Mouse (Mus musculus) megakaryocyte, embryonic 14.5 days (primary cell): Measurements from ENCODE around the gene Mtss1l. TPM values are rescaled to one million over a fixed set of nuclear protein-coding genes. Genes with fewer than 3 reads are reported as not detected.

ENCODE experiments used
- H3K27me3 ChIP-seq: replicated peaks from 2 replicates; pipeline ENCODE3; 2012; ENCODE audit warnings: inconsistent platforms
- H3K36me3 ChIP-seq: replicated peaks from 2 replicates; pipeline ENCODE3; 2012; ENCODE audit warnings: low read length, inconsistent platforms, mixed read lengths
- H3K4me1 ChIP-seq: 2 replicates; pipeline ENCODE4 v1.6.1; 2012; ENCODE audit warnings: inconsistent platforms
- H3K4me3 ChIP-seq: replicated peaks from 2 replicates; pipeline ENCODE3; 2012; ENCODE audit warnings: moderate library complexity, mild to moderate bottlenecking, inconsistent platforms
- H3K9me3 ChIP-seq: 2 replicates; pipeline ENCODE4 v1.6.1; 2012; ENCODE audit warnings: inconsistent platforms
- FLI1 ChIP-seq: IDR thresholded peaks from 2 replicates; pipeline ENCODE4 v1.6.1; 2012; ENCODE audit warnings: low read length, inconsistent platforms, mixed read lengths
- GATA1 ChIP-seq: IDR thresholded peaks from 3 replicates; pipeline ENCODE4 v1.6.1; 2012; ENCODE audit warnings: mixed read lengths, low read length, inconsistent platforms, borderline replicate concordance
- polyA plus RNA-seq: library from polyadenylated mRNA; stranded (reverse); fragments of >175 nt; gene quantifications from 2 replicates; pipeline ENCODE4 v1.2.3, GENCODE M21; 2012; ENCODE audit warnings: low replicate concordance; ENCODE audit not compliant: insufficient read depth

Gene Mtss1l
- polyA plus RNA-seq, 1 experiment, result 149 TPM

DNA sequence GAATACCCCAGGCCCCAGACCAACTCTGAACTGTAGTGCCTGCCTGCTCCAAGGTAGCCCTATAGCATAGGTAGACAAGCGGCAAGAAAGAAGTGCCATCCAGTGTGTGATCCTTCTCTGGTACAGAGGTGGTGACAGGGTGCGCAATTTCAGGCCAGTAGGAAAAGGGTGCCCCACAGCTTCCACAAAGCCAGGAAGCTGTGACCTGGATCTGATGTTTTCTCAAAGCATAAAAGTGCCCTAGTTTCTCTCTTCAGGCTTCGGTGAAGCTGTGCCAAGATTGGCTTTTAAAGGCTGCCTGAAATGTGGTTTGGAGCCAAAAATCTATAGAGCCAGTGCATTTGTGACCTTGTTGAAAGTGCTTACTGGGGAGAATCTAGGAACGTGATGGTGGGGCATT, 26.4 kb upstream of the Mtss1l start:
- Histone ChIP-seq H3K27me3 (no peaks in the 10 kb centered on the region), H3K4me3 (peak overlapping the region; percentile 85), H3K4me1 (peaks cover 97% of the 10 kb centered on the region), H3K9me3 (no peaks in the 10 kb centered on the region), H3K36me3 (peaks cover 82% of the 10 kb centered on the region)
- TF ChIP-seq FLI1, result no peak
- no peak for TF ChIP-seq GATA1

GRCm38 (mm10) chr8:110695431-110695830, 25.8 kb upstream of the Mtss1l start:
- TF ChIP-seq GATA1 (no peak), FLI1 (no peak)
- no peaks in the 10 kb centered on the region for H3K9me3 ChIP-seq
- H3K4me3 ChIP-seq, result peak overlapping the region; percentile 85
- H3K27me3 ChIP-seq, result no peaks in the 10 kb centered on the region
- peaks cover 86% of the 10 kb centered on the region for H3K36me3 ChIP-seq
- H3K4me1 ChIP-seq, result peaks cover 97% of the 10 kb centered on the region

DNA sequence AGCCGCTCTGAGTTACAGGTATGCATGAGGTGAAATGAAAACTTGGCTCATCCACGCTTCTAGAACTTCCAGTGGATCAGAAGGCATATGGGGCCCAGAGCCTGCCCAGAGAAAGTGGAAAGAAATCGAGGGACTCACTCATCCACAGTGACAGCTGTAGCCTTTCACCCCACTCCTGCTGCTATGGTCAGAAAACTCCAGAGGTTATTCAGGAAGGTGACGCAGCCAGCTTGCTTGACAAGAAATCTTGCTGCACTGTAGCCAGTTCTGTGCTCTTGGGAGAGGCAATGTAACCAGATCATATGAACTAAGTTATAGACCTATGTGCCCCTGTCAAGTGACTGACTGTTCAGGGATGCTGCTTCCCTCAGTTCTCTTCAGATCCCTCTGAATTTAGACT, 25.2 kb upstream of the Mtss1l start:
- Histone ChIP-seq H3K27me3 (no peaks in the 10 kb centered on the region), H3K36me3 (peaks cover 86% of the 10 kb centered on the region)
- TF ChIP-seq GATA1, result no peak
- TF ChIP-seq FLI1, result no peak

GRCm38 (mm10) chr8:110697571-110697970, 23.7 kb upstream of the Mtss1l start:
- Histone ChIP-seq H3K4me3 (no peak overlapping the region), H3K4me1 (peaks cover 100% of the 10 kb centered on the region), H3K27me3 (no peaks in the 10 kb centered on the region), H3K36me3 (peaks cover 94% of the 10 kb centered on the region), H3K9me3 (no peaks in the 10 kb centered on the region)
- TF ChIP-seq FLI1 (no peak), GATA1 (no peak)

More for the DNA sequence above, 25.2 kb upstream of the Mtss1l start:
- H3K4me3 ChIP-seq, result peak overlapping the region; percentile 85
- peaks cover 97% of the 10 kb centered on the region for H3K4me1 ChIP-seq
- H3K9me3 ChIP-seq, result no peaks in the 10 kb centered on the region

- Histone ChIP-seq H3K27me3 (no peaks in the 10 kb centered on the region), H3K4me1 (peaks cover 100% of the 10 kb centered on the region), H3K4me3 (no peak overlapping the region), H3K36me3 (peaks cover 93% of the 10 kb centered on the region), H3K9me3 (no peaks in the 10 kb centered on the region)
- TF ChIP-seq GATA1, result no peak
- no peak for TF ChIP-seq FLI1
Observed at GRCm38 (mm10) chr8:110698098-110698497, 23.2 kb upstream of the Mtss1l start.

DNA sequence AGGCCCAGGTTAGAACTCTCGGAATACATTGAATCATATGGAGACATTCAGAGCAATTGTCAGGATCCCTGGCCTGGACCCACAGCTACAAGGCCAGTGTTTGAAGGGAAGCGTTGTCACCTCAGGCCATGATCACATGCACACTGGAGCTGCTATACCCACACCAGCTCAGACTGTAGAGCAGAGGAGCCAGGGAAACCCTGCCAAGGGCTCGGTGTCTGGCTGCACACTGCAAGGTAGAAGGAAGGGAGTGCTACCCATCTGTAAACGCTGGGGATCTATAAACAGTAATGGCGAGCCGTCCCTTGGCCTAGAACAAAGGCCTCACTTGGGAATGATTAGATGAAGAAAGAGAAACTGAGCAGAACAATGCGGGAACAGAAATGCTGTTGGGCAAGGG, 21.8 kb upstream of the Mtss1l start:
- Histone ChIP-seq H3K27me3 (no peaks in the 10 kb centered on the region), H3K4me1 (peaks cover 100% of the 10 kb centered on the region), H3K9me3 (no peaks in the 10 kb centered on the region), H3K4me3 (no peak overlapping the region), H3K36me3 (peaks cover 92% of the 10 kb centered on the region)
- TF ChIP-seq FLI1, result no peak
- no peak for TF ChIP-seq GATA1

DNA sequence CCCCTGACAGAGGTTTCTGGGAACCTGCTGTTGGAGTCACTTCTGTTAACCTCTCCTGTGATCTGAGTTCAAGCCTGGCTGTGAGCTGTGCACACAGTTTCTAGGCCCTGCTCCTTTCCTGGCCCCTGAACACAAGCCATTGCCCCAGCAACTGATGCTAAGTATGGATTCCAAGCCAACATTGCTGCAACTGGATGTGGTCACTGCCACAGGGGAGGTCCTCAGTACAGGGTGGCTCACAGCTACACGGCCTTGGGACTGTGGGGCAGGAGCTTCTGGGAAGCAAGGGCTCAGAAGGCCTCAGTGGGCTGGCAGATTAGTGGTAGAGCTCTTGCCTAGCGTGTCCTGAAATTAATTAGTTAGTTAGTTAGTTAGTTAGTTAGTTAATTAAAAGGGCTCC, 20.7 kb upstream of the Mtss1l start:
- peaks cover 87% of the 10 kb centered on the region for H3K36me3 ChIP-seq
- TF ChIP-seq GATA1 (no peak), FLI1 (no peak)
- no peaks in the 10 kb centered on the region for H3K27me3 ChIP-seq
- H3K4me1 ChIP-seq, result peaks cover 100% of the 10 kb centered on the region
- no peaks in the 10 kb centered on the region for H3K9me3 ChIP-seq
- peak overlapping the region; percentile 31 for H3K4me3 ChIP-seq

GRCm38 (mm10) chr8:110702636-110703459, 18.4 kb upstream of the Mtss1l start:
- H3K9me3 ChIP-seq, result no peaks in the 10 kb centered on the region
- H3K4me1 ChIP-seq, result peaks cover 100% of the 10 kb centered on the region
- no peak overlapping the region for H3K4me3 ChIP-seq
- peaks cover 71% of the 10 kb centered on the region for H3K36me3 ChIP-seq
- no peaks in the 10 kb centered on the region for H3K27me3 ChIP-seq
- TF ChIP-seq FLI1 (no peak), GATA1 (no peak)

- Histone ChIP-seq H3K4me3 (peak overlapping the region; percentile 11), H3K27me3 (no peaks in the 10 kb centered on the region), H3K9me3 (no peaks in the 10 kb centered on the region), H3K4me1 (peaks cover 100% of the 10 kb centered on the region), H3K36me3 (peaks cover 73% of the 10 kb centered on the region)
- no peak for TF ChIP-seq GATA1
- TF ChIP-seq FLI1, result no peak
Observed at GRCm38 (mm10) chr8:110703460-110704061, 17.7 kb upstream of the Mtss1l start.

DNA sequence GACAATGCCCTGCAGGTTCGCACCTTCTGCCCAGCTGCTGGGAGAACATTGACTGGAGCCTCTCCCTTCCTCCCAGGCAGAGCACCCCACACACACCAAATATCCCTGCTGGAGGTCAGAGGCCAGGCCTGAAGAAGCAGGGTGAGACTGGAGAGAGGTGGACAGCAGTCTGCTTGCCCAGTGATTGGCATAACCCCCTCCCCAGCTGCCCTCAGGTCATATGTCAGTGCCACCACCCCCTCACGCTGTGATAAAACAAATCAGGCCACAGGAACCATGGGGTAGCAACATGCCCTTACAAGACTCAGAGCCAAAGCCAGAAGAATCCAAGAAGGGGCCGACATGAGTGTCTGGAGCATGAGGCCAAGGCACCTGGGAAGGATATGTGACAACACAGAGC, 17.2 kb upstream of the Mtss1l start:
- TF ChIP-seq FLI1, result no peak
- TF ChIP-seq GATA1, result no peak
- H3K4me3 ChIP-seq, result peak overlapping the region; percentile 30
- H3K36me3 ChIP-seq, result peaks cover 73% of the 10 kb centered on the region
- H3K9me3 ChIP-seq, result no peaks in the 10 kb centered on the region
- peaks cover 100% of the 10 kb centered on the region for H3K4me1 ChIP-seq
- H3K27me3 ChIP-seq, result no peaks in the 10 kb centered on the region
